Comparison of ENCODE assay signal across 21 mouse cellular contexts in genomic region chr7:120534805-120535204, GRCm38 (mm10).
A peak's percentile ranks its signal among the peaks of the same experiment; 100 is the strongest.
DNase-seq lines count a peak whose midpoint lies in the region; ATAC-seq lines count a peak whose summit lies in the region.
"Had no signal": no experiment of that assay in that cellular context is flagged by ENCODE, and none has a peak within 500 bp of the region (broad histone marks: within the 10 kb centered on the region; RNA-seq: fewer than 3 reads in every experiment).

No protein-coding gene starts in this region.

- no peak overlapping the region for H3K9ac ChIP-seq in kidney, embryonic 15.5 days
- H3K9ac ChIP-seq in kidney, embryonic 16.5 days (replicated peaks; ENCODE audit: low read length), result no peak overlapping the region
- H3K9ac ChIP-seq: embryonic facial prominence, embryonic 12.5 days; embryonic facial prominence, embryonic 15.5 days; forebrain, postnatal 0 days; hindbrain, embryonic 12.5 days had no signal

- ATAC-seq in kidney, embryonic 15.5 days (replicated peaks; ENCODE audit: low FRiP score), result peak; percentile 94
- ATAC-seq in kidney, embryonic 16.5 days (ENCODE audit: low FRiP score, low TSS enrichment), result peak; percentile 95
- ATAC-seq: CD4-positive, CD25-positive, alpha-beta regulatory T cell, adult 4 months; forebrain, embryonic 14.5 days; forebrain, postnatal 0 days had no signal

- H3K36me3 ChIP-seq in kidney, embryonic 15.5 days, result no peaks in the 10 kb centered on the region
- no peaks in the 10 kb centered on the region for H3K36me3 ChIP-seq in kidney, embryonic 16.5 days (ENCODE audit: insufficient read depth, low read length)
- H3K36me3 ChIP-seq: embryonic facial prominence, embryonic 12.5 days; embryonic facial prominence, embryonic 15.5 days; hindbrain, embryonic 12.5 days had no signal

- DNase-seq in kidney, adult 8-10 months, result peak; percentile 3 to 4
- DNase-seq in kidney, postnatal 25 days, result no peak
- DNase-seq in lung, postnatal 25 days (ENCODE audit: low spot score), result no peak
- no peak for DNase-seq in urinary bladder, postnatal 4 days (ENCODE audit: low spot score in 2 of 2)
- DNase-seq: adrenal gland, adult 2 months; adrenal gland, postnatal 14 days; cerebellum, adult 11 months; cerebellum, adult 2 months; cerebellum, adult 9-11 months; cerebellum, postnatal 25 days; forebrain, postnatal 0 days; gastrocnemius, adult 2 months; gastrocnemius, postnatal 14 days had no signal

- H3K4me1 ChIP-seq in kidney, embryonic 15.5 days, result no peaks in the 10 kb centered on the region
- H3K4me1 ChIP-seq in kidney, embryonic 16.5 days (ENCODE audit: insufficient read depth, low read length), result 0 out of 2 replicates have a peak, but pooled peaks cover 2% of the 10 kb centered on the region
- H3K4me1 ChIP-seq: embryonic facial prominence, embryonic 12.5 days; embryonic facial prominence, embryonic 15.5 days; hindbrain, embryonic 12.5 days had no signal

- no peak overlapping the region for H3K27ac ChIP-seq in kidney, embryonic 15.5 days
- no peak overlapping the region for H3K27ac ChIP-seq in kidney, embryonic 16.5 days (ENCODE audit: low read length)
- H3K27ac ChIP-seq: embryonic facial prominence, embryonic 12.5 days; embryonic facial prominence, embryonic 15.5 days; gastrocnemius, adult 2 months; hindbrain, embryonic 12.5 days had no signal

- peak overlapping the region; percentile 15; the same call in 1 of the 2 replicates for H3K4me2 ChIP-seq in kidney, embryonic 15.5 days
- peak overlapping the region; percentile 23; the same call in 1 of the 2 replicates for H3K4me2 ChIP-seq in kidney, embryonic 16.5 days (replicated peaks; ENCODE audit: low read depth, low read length)
- H3K4me2 ChIP-seq: embryonic facial prominence, embryonic 12.5 days; embryonic facial prominence, embryonic 15.5 days; heart, embryonic 11.5 days; hindbrain, embryonic 12.5 days had no signal

- no peak overlapping the region for H3K4me3 ChIP-seq in kidney, embryonic 15.5 days (replicated peaks)
- H3K4me3 ChIP-seq in kidney, embryonic 16.5 days (ENCODE audit: low read length), result no peak overlapping the region
- H3K4me3 ChIP-seq: embryonic facial prominence, embryonic 12.5 days; embryonic facial prominence, embryonic 15.5 days; gastrocnemius, adult 2 months; hindbrain, embryonic 12.5 days had no signal

- no peaks in the 10 kb centered on the region for H3K27me3 ChIP-seq in kidney, embryonic 15.5 days
- no peaks in the 10 kb centered on the region for H3K27me3 ChIP-seq in kidney, embryonic 16.5 days (ENCODE audit: insufficient read depth, low read length)
- H3K27me3 ChIP-seq: embryonic facial prominence, embryonic 12.5 days; embryonic facial prominence, embryonic 15.5 days; hindbrain, embryonic 12.5 days had no signal

- H3K9me3 ChIP-seq in kidney, embryonic 15.5 days (replicated peaks), result no peaks in the 10 kb centered on the region
- no peaks in the 10 kb centered on the region for H3K9me3 ChIP-seq in kidney, embryonic 16.5 days (ENCODE audit: low read length)
- H3K9me3 ChIP-seq: embryonic facial prominence, embryonic 12.5 days; embryonic facial prominence, embryonic 15.5 days; hindbrain, embryonic 12.5 days had no signal

- WGBS in kidney, embryonic 15.5 days, result 21% methylated on average over 2 of the region's 2 CpGs
- 48% methylated on average over 2 of the region's 2 CpGs for WGBS in kidney, embryonic 16.5 days

Comparison
In these comparisons a context has a peak if more than half of its experiments do, and no peak if none do; other contexts are left out.
1. DNase-seq: peak in kidney, adult 8-10 months (2 of 2); none in kidney, postnatal 25 days (0 of 2), lung, postnatal 25 days (single experiment) and urinary bladder, postnatal 4 days (0 of 2).